Mouse (Mus musculus) thymus, postnatal 36 days (tissue): ENCODE results near the gene Mrpl18.
"Not testable (repeated sequence)": the region's sequence is repeated elsewhere in the genome, so short reads cannot be mapped to it uniquely, and the experiment has no call there.

Source experiments
- DNase-seq, 2 experiments: peaks; one replicate each; pipeline ENCODE4 v3.0.0; 2022; ENCODE audit warnings: mixed read lengths in 2 of 2

Mrpl18 gene

GRCm38 (mm10) chr17:12915881-12916583 is at the start of gene Mrpl18:
TSS of gene Mrpl18 (minus strand) at chr17:12916345.
- peak; percentile 97 to 99 for DNase-seq

- DNase-seq = no peak
These were observed 47.3 kb upstream of the Mrpl18 start for GRCm38 (mm10) chr17:12963476-12963875.

GRCm38 (mm10) chr17:12960331-12960873 is 44.3 kb upstream of the Mrpl18 start, which contains the start of gene Acat2:
TSS of gene Acat2 (minus strand) at chr17:12960747.
- DNase-seq = peak; percentile 95

- DNase-seq = not testable (repeated sequence)
These were observed 43.2 kb upstream of the Mrpl18 start for GRCm38 (mm10) chr17:12959377-12959776.

GRCm38 (mm10) chr17:12956664-12957063 is 40.5 kb upstream of the Mrpl18 start:
- no peak for DNase-seq

GRCm38 (mm10) chr17:12949669-12950068 is 33.5 kb upstream of the Mrpl18 start:
- no peak for DNase-seq

- DNase-seq = no peak
These were observed 26.5 kb upstream of the Mrpl18 start for GRCm38 (mm10) chr17:12942459-12943162.

- DNase-seq = no peak
These were observed 25.6 kb upstream of the Mrpl18 start for GRCm38 (mm10) chr17:12941543-12942260.

GRCm38 (mm10) chr17:12940151-12940805 is 24.1 kb upstream of the Mrpl18 start, which contains the start of gene Acat3:
TSS of gene Acat3 (minus strand) at chr17:12940600.
- DNase-seq = no peak

- DNase-seq = not testable (repeated sequence)
These were observed 23.4 kb upstream of the Mrpl18 start for GRCm38 (mm10) chr17:12939377-12940148.

GRCm38 (mm10) chr17:12938077-12938476 is 21.9 kb upstream of the Mrpl18 start:
- no peak for DNase-seq

GRCm38 (mm10) chr17:12937412-12937970 is 21.3 kb upstream of the Mrpl18 start:
- no peak for DNase-seq

- no peak for DNase-seq
These were observed 19.6 kb upstream of the Mrpl18 start for GRCm38 (mm10) chr17:12935719-12936118.

- not testable (repeated sequence) for DNase-seq
These were observed 15.4 kb upstream of the Mrpl18 start for GRCm38 (mm10) chr17:12931576-12931975.

- no peak for DNase-seq
These were observed 9.6 kb upstream of the Mrpl18 start for GRCm38 (mm10) chr17:12925703-12926180.

- DNase-seq = no peak
These were observed 8.9 kb upstream of the Mrpl18 start for GRCm38 (mm10) chr17:12925001-12925400.

GRCm38 (mm10) chr17:12921073-12921472 is 4.9 kb upstream of the Mrpl18 start:
- no peak for DNase-seq

GRCm38 (mm10) chr17:12916588-12917380 is 639 bp upstream of the Mrpl18 start:
- DNase-seq = no peak

- DNase-seq = no peak
These were observed 661 bp downstream of the Mrpl18 start, which contains the start of gene Tcp1 for GRCm38 (mm10) chr17:12915488-12915880. TSS of gene Tcp1 (plus strand) at chr17:12915701.

- no peak for DNase-seq
These were observed 5.8 kb downstream of the Mrpl18 start for GRCm38 (mm10) chr17:12910391-12910790.
